Mouse (Mus musculus) splenic B cell, adult 2 months (primary cell): ENCODE data around the gene Vti1a.

Experiments used
- DNase-seq: peaks from one replicate; pipeline ENCODE4 v3.0.0-alpha.2; 2011; ENCODE audit warnings: low read depth, low spot score
- H3K27me3 ChIP-seq: 2 replicates; pipeline ENCODE4 v1.6.1; 2012; ENCODE audit warnings: mild to moderate bottlenecking, low read length, moderate library complexity, mixed read lengths; ENCODE audit not compliant: control insufficient read depth, poor library complexity, insufficient read depth, severe bottlenecking
- H3K36me3 ChIP-seq: 2 replicates; pipeline ENCODE4 v1.6.1; 2012; ENCODE audit warnings: mild to moderate bottlenecking, low read length, moderate library complexity, mixed read lengths; ENCODE audit not compliant: control insufficient read depth, poor library complexity, insufficient read depth, severe bottlenecking

The Vti1a gene

DNA sequence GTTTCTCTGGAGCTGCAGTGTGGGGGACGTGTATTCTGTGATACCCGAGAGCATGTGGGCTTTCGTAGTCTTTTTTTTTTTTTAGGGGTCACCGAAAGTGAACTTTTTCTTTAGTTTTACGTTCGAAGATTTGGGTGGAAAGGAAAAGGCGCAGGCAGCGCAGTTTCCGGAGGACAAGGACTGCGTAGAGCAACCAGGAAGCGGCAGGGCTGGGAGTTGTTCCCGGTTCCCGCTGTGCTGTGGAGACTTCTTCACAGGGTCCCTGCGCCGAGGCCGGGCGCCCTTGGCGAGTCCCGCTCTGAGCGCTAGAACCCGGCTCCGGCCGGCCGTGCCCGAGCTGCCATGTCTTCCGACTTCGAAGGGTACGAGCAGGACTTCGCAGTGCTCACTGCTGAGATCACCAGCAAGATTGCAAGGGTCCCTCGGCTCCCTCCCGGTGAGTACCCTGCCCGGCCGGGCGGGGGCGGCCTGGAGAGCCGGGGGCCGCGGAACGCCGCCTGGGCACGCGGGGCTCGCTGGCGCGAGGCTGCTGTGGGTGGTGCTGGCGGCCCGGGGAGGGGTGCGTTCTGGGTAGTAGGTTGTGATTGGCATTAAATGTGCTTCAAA lies at the start of gene Vti1a:
Vti1a (plus strand) TSS at position 187 of the 606 bp plus-strand sequence.
- DNase-seq = peak; percentile 90
- Histone ChIP-seq H3K36me3 (no peaks in the 10 kb centered on the region), H3K27me3 (no peaks in the 10 kb centered on the region)

DNA sequence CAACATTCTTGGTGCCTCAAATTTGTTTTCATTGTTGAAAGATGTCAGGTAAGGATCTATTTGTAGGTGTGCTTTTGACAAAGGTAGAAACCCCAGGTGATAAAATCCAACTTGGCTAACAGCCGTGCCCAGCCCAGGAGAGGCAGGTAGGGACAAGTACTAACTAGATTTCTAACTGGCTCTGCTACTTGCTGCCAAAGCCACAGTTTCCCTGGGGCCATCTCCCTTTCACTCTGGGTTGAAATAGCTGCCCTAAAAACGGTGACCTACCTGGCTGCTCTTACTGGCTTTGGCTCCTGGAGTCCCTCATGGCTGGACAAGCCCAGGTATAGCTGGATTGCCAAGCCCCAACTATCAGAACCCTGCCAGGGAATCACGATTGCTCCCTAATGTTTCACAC lies 49.3 kb upstream of the Vti1a start:
- H3K27me3 ChIP-seq = no peaks in the 10 kb centered on the region
- H3K36me3 ChIP-seq = peaks cover 4% of the 10 kb centered on the region; the same call in 1 of the 2 replicates
- no peak for DNase-seq

GRCm38 (mm10) chr19:55268150-55268549 lies 47.9 kb upstream of the Vti1a start:
- no peak for DNase-seq
- H3K36me3 ChIP-seq = peaks cover 8% of the 10 kb centered on the region

GRCm38 (mm10) chr19:55269051-55269450 lies 47.0 kb upstream of the Vti1a start:
- no peak for DNase-seq
- H3K36me3 ChIP-seq = peaks cover 9% of the 10 kb centered on the region
- H3K27me3 ChIP-seq = no peaks in the 10 kb centered on the region

More at GRCm38 (mm10) chr19:55268150-55268549, 47.9 kb upstream of the Vti1a start:
- H3K27me3 ChIP-seq = no peaks in the 10 kb centered on the region

GRCm38 (mm10) chr19:55271448-55271847 lies 44.6 kb upstream of the Vti1a start:
- DNase-seq = no peak
- no peaks in the 10 kb centered on the region for H3K27me3 ChIP-seq
- H3K36me3 ChIP-seq = peaks cover 9% of the 10 kb centered on the region

GRCm38 (mm10) chr19:55273340-55273739 lies 42.8 kb upstream of the Vti1a start:
- Histone ChIP-seq H3K36me3 (peaks cover 9% of the 10 kb centered on the region), H3K27me3 (no peaks in the 10 kb centered on the region)
- no peak for DNase-seq

DNA sequence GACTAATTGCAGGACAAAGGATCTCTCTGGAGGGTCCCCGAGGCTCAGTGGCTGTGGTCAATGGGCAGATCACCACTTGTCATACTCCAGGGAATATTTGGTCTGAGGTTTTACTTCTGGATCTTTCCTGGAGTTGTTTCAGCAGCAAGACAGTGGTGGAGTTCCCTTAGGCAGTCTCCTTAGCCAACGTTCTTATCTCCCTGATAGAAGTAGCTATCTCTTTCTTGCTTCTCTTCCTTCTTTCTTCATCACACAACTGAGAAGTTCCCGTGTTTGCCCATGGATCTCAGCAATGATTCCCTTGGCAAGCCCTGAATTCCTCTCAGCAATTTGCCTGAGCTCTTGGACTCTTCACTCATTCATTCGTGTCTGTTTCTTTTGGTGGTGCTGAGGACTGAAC lies 40.0 kb upstream of the Vti1a start:
- DNase-seq = no peak
- H3K36me3 ChIP-seq = peaks cover 8% of the 10 kb centered on the region
- no peaks in the 10 kb centered on the region for H3K27me3 ChIP-seq

DNA sequence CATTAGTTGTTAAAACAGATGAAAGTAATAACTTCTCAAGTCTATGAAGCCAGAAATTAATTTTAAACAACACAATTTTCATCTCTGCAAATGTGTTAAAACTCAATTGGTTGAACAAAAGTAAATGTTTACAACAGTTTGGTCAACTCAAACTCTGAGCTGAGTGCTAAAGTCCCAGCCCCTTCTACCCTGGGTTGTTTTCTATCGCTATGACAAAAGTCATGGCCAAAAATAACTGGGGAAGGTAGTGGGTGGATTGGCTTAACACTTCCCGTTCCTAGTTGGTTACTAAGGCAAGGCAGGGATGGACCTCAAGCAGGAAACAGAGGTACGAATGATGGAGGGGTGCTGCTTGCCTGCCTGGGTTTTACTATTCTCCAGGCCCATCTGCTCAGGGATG lies 39.3 kb upstream of the Vti1a start:
- Histone ChIP-seq H3K36me3 (peaks cover 14% of the 10 kb centered on the region), H3K27me3 (no peaks in the 10 kb centered on the region)
- DNase-seq = no peak

DNA sequence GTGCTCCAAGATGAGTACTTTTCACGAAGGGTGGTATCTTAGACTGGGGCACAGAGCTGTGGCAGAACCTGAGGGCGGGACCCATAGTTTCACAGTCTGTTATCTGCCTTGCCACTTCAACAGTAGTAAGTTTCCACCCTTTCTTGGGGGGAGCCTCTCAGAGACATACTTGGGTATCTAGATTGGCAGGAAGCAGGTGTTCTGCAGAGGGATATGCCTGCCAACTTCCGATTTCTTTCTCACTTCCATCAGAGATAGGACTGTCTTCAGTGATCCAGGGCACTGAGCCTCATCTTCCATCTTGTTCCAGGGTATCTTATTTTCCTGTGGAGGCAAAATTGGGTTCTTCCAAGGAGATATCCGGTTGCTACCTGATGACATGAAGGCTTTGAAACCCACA lies 32.0 kb upstream of the Vti1a start:
- no peak for DNase-seq
- Histone ChIP-seq H3K36me3 (peaks cover 28% of the 10 kb centered on the region), H3K27me3 (no peaks in the 10 kb centered on the region)

DNA sequence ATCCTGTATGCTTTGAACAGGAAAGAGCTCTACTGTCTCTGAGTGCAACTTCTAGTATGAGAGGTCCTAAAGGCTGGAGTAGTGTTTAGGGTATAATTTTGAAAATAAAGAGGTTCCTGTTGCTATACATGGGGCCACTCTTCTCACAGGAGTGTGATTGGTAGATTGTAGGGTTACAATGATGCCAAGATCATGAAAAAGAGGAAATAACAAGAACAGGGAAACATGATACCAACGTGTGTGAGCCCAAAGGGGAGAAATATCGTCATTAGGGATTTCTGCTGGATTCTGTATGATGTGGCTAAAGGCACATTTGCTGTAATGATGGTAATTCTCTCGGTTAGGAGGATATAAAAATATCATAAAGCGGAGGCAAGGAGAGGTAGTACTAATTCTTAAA lies 30.1 kb upstream of the Vti1a start:
- DNase-seq = no peak
- peaks cover 26% of the 10 kb centered on the region for H3K36me3 ChIP-seq
- H3K27me3 ChIP-seq = no peaks in the 10 kb centered on the region

GRCm38 (mm10) chr19:55288974-55289373 lies 27.1 kb upstream of the Vti1a start:
- Histone ChIP-seq H3K27me3 (no peaks in the 10 kb centered on the region), H3K36me3 (peaks cover 16% of the 10 kb centered on the region)
- no peak for DNase-seq

DNA sequence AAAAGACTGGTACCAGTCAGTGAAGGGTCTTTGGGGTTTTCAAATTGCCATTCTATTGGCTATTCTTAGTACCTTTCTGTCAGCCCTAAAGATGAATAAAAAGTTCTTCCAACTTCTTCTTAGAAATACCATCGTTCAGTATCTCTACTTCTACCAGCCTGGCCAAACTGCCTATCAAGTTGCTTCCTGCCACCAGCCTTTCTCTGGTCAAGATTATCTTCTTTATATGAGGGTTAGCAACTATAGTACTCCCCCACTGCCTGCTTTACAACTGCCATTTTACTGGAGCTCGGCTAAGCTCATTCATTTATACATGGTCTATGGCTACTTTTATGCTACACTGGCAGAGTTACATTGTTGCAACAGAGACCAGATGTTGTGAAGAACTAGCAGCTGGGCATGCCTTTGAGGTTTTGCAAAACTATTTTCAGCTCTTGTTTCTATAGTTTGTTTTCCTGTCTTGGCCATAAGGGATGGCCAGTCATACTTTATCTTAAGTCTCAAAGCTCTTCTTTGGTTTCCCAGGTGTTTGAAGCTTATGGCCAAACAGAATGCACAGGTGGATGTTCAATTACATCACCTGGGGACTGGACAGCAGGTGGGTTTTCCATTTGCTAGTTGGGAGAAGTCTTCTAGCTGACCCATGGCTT lies 25.3 kb upstream of the Vti1a start:
- H3K36me3 ChIP-seq = peaks cover 20% of the 10 kb centered on the region
- no peak for DNase-seq
- H3K27me3 ChIP-seq = no peaks in the 10 kb centered on the region

DNA sequence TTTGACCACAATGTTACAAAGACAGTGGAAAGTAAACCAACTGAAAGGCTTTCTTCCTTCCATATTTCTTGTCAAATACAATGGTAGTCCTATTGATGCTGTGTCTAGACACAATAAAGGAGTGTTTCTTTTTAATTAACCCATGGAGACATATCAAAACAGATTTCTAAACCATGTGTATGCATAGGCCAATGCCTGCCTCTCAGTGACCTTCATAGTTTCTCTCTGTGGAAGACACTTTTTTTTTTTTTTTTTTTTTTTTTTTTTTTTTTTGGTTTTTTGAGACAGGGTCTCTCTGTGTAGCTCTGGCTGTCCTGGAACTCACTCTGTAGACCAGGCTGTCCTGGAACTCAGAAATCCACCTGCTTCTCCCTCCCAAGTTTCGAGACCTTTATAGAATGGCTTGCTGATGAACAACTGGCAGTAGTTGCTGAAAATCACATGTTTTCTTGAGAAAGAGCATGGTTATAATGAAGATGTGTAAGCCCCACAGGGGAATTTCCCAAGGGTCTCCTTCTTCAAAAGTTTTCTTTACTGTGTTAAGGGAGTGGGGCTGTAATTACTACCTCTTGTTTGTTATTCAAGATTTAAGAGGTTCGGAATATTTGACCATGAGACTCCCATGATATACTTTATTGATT lies 23.8 kb upstream of the Vti1a start:
- no peak for DNase-seq

DNA sequence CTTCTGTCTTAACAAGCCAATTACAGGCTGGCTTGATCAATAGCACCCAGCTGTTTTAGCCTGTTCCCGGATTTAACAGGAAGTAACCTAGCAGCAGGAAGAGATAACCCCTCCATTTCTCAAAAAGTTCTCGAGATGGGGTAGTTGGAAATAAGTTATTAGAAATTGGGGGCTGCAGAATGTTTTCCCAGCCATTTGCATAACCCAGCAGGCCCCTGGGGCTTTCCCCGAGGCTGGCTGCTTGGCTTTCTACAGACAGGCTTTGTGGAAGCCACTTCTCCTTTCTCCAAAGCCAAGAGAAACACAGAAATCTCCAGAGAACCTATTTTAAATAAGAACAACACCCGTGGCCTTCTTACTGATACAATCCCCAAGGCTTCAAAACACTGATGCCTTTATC lies 22.9 kb upstream of the Vti1a start:
- DNase-seq = no peak
- H3K27me3 ChIP-seq = no peaks in the 10 kb centered on the region
- H3K36me3 ChIP-seq = peaks cover 20% of the 10 kb centered on the region

More for the DNA sequence above, 23.8 kb upstream of the Vti1a start:
- Histone ChIP-seq H3K36me3 (peaks cover 26% of the 10 kb centered on the region), H3K27me3 (no peaks in the 10 kb centered on the region)

DNA sequence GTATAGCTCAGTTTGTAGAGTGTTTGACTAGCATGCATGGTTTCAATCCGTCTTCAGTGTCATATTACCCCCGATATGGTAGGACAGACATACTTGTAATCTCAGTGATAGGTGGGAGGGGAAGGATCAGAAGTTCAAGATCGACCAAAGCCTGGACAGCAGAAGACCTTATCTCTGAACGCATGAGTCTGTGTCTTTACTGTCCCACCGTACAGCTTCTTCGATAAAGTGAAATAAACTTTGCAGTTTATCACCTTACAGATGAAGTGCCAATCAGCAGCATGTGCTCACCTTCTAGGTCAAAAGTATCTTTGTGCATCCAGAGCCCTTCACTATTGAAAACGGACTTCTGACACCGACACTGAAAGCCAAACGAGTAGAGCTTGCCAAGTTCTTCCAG lies 21.0 kb upstream of the Vti1a start:
- no peak for DNase-seq
- no peaks in the 10 kb centered on the region for H3K27me3 ChIP-seq
- peaks cover 18% of the 10 kb centered on the region for H3K36me3 ChIP-seq
